Mouse (Mus musculus): ENCODE measurements around the gene Col15a1.

DNA sequence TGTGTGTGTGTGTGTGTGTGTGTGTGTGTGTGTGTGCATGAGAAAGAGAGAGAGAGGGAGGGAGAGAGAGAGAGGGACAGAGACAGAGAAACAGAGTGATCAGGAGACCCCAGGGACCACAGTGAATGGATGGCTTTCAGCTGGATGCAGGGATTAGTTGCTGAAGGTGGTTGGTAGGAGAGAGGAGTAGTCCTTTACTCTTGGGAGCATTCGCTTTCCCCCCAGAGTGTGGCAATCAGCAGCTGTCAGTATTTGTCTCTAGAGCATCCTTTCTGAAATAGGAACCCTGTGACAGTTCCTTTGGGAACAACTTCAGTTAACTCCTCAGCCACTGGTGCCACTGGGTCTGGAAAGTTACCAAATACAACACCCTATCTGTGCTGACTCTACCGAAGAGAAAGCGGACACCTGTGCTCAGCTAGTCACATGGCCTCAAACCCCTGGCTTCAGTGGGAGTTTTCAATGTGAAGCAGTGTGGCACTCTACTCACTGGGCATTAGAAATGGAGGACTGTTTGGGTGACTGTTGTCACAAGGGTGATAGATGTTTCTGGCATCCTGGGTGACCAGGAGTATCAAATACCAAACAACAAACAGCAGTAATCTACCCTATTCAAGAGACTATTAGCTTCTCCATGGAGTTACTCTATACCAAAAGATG, 129.1 kb downstream of the Col15a1 start:
- no peak for TF ChIP-seq CHD2 (IDR thresholded peaks at IDR 0.05; ENCODE audit: low read depth, low read length)
- TF ChIP-seq HCFC1 (IDR thresholded peaks at IDR 0.05; ENCODE audit: borderline replicate concordance, insufficient read depth, low read length): no peak
- TF ChIP-seq ZC3H11A (IDR thresholded peaks at IDR 0.05; ENCODE audit: borderline replicate concordance, low read depth, low read length): no peak
- TF ChIP-seq MAFK (IDR thresholded peaks at IDR 0.05; ENCODE audit: insufficient read depth, low read depth, low read length): no peak

All from ES-E14 (cell line).